Mouse (Mus musculus) myocyte (in vitro differentiated cells): ENCODE results near the gene Sall1. TPM values are rescaled to one million over a fixed set of nuclear protein-coding genes. Genes with fewer than 3 reads are reported as not detected.

ENCODE experiments used
- H3K27me3 ChIP-seq: one replicate; pipeline ENCODE4 v1.6.1; 2011; ENCODE audit not compliant: control insufficient read depth, insufficient read depth, insufficient read length
- H3K36me3 ChIP-seq: one replicate; pipeline ENCODE4 v1.6.1; 2011; ENCODE audit not compliant: control insufficient read depth, insufficient read depth
- H3K4me2 ChIP-seq: one replicate; pipeline ENCODE4 v1.6.1; 2011; ENCODE audit warnings: low read depth, control low read depth
- H3K4me3 ChIP-seq: one replicate; pipeline ENCODE4 v1.5.1; 2011; ENCODE audit warnings: mild to moderate bottlenecking, control low read depth, moderate library complexity
- H3K79me2 ChIP-seq: one replicate; pipeline ENCODE4 v1.6.1; 2011; ENCODE audit not compliant: control insufficient read depth, insufficient read depth
- H3ac ChIP-seq: one replicate; pipeline ENCODE4 v1.6.1; 2011; ENCODE audit not compliant: control insufficient read depth, insufficient read length
- CEBPB ChIP-seq: IDR thresholded peaks from 2 replicates; pipeline ENCODE4 v1.6.1; 2011; ENCODE audit warnings: mild to moderate bottlenecking, moderate library complexity; ENCODE audit not compliant: poor library complexity, insufficient read depth, severe bottlenecking
- E2F4 ChIP-seq: IDR thresholded peaks from one replicate; pipeline ENCODE4 v1.6.1; 2011; ENCODE audit warnings: mild to moderate bottlenecking, control low read depth, moderate library complexity; ENCODE audit not compliant: insufficient read depth
- MAX ChIP-seq: IDR thresholded peaks from one replicate; pipeline ENCODE4 v1.6.1; 2011; ENCODE audit warnings: low read depth, mild to moderate bottlenecking, control low read depth
- MYOD1 ChIP-seq, 3 experiments: IDR thresholded peaks; one replicate each; pipeline ENCODE4 v1.6.1; 2011; ENCODE audit warnings: control low read depth in 2 of 3, low read depth in 2 of 3, mild to moderate bottlenecking in 2 of 3, moderate library complexity in 1 of 3; ENCODE audit not compliant: insufficient read length in 2 of 3, control insufficient read depth in 1 of 3
- MYOG ChIP-seq, 3 experiments: IDR thresholded peaks; one replicate each; pipeline ENCODE4 v1.6.1; 2011; ENCODE audit warnings: control low read depth in 2 of 3, low read depth in 2 of 3, mild to moderate bottlenecking in 2 of 3; ENCODE audit not compliant: insufficient read length in 2 of 3, control insufficient read depth in 1 of 3, insufficient read depth in 1 of 3
- POLR2A ChIP-seq: IDR thresholded peaks from one replicate; pipeline ENCODE4 v1.6.1; 2011; ENCODE audit warnings: low read depth, mild to moderate bottlenecking, control low read depth, moderate library complexity; ENCODE audit not compliant: insufficient read length
- POLR2AphosphoS2 ChIP-seq: IDR thresholded peaks from one replicate; pipeline ENCODE4 v1.6.1; 2011; ENCODE audit warnings: low read depth, control low read depth; ENCODE audit not compliant: insufficient read length
- REST ChIP-seq: IDR thresholded peaks from one replicate; pipeline ENCODE4 v1.6.1; 2011; ENCODE audit warnings: mild to moderate bottlenecking, control low read depth, moderate library complexity; ENCODE audit not compliant: insufficient read depth, insufficient read length
- SRF ChIP-seq: IDR thresholded peaks from one replicate; pipeline ENCODE4 v1.6.1; 2011; ENCODE audit warnings: low read depth; ENCODE audit not compliant: control insufficient read depth, insufficient read length
- TCF12 ChIP-seq: IDR thresholded peaks from one replicate; pipeline ENCODE4 v1.6.1; 2011; ENCODE audit warnings: mild to moderate bottlenecking, control low read depth; ENCODE audit not compliant: poor library complexity, insufficient read depth, severe bottlenecking
- TCF3 ChIP-seq: IDR thresholded peaks from one replicate; pipeline ENCODE4 v1.6.1; 2011; ENCODE audit warnings: low read depth, control low read depth; ENCODE audit not compliant: insufficient read length
- USF1 ChIP-seq: IDR thresholded peaks from one replicate; pipeline ENCODE4 v1.6.1; 2011; ENCODE audit warnings: low read depth, mild to moderate bottlenecking, control low read depth, moderate library complexity
- polyA plus RNA-seq: library from polyadenylated mRNA; unstranded; fragments of >200 nt; fragmentation: generic; extraction: Trizol; gene quantifications from one replicate; pipeline ENCODE4 v1.2.1, GENCODE M21; 2012; ENCODE audit warnings: missing spikeins

Sall1 gene
- polyA plus RNA-seq, 1 experiment, result not detected

DNA sequence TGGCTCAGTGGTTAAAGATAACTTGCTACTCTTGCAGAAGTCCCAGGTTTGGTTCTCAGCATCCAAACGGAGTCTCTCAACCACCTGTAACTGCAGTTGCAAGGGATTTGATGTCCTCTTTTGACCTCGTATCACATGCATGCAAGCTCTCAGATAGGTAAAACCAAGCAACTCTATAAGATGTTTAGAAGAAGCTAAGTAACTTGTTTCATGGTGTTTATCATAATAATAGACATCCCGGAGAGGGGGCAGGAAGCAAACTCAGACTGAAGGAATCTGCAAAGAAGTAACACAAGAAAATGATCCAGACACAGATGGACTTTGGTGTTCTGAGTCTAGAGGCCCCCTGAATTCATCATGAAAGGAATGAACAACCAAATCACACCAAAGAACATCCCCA lies 55.0 kb downstream of the Sall1 start:
- no peaks in the 10 kb centered on the region for H3K27me3 ChIP-seq
- H3K4me2 ChIP-seq, result no peak overlapping the region
- no peak overlapping the region for H3K4me3 ChIP-seq
- H3K36me3 ChIP-seq, result no peaks in the 10 kb centered on the region
- no peaks in the 10 kb centered on the region for H3K79me2 ChIP-seq
- H3ac ChIP-seq, result no peak overlapping the region
- TF ChIP-seq MYOG (IDR thresholded peaks at IDR 0.05; ENCODE audit: control insufficient read depth in 1 of 3, insufficient read depth in 1 of 3, insufficient read length in 2 of 3, low read depth in 2 of 3) (no peak), POLR2A (no peak), E2F4 (no peak), CEBPB (no peak), MYOD1 (IDR thresholded peaks at IDR 0.05; ENCODE audit: control insufficient read depth in 1 of 3, insufficient read length in 2 of 3, low read depth in 2 of 3) (no peak), MAX (no peak), TCF12 (no peak), SRF (no peak), POLR2AphosphoS2 (no peak), USF1 (no peak), TCF3 (no peak), REST (no peak)

- H3ac ChIP-seq, result no peak overlapping the region
Observed at GRCm38 (mm10) chr8:88983468-88983867, 60.5 kb downstream of the Sall1 start.

More at GRCm38 (mm10) chr8:88983468-88983867, 60.5 kb downstream of the Sall1 start:
- no peaks in the 10 kb centered on the region for H3K27me3 ChIP-seq
- H3K36me3 ChIP-seq, result no peaks in the 10 kb centered on the region
- no peaks in the 10 kb centered on the region for H3K79me2 ChIP-seq
- H3K4me3 ChIP-seq, result no peak overlapping the region
- no peak overlapping the region for H3K4me2 ChIP-seq
- TF ChIP-seq MYOD1 (IDR thresholded peaks at IDR 0.05; ENCODE audit: control insufficient read depth in 1 of 3, insufficient read length in 2 of 3, low read depth in 2 of 3) (no peak), POLR2A (no peak), TCF12 (no peak), REST (no peak)
